Mouse (Mus musculus): Measurements from ENCODE around the gene Prpf31.

- TF ChIP-seq EP300 (IDR thresholded peaks at IDR 0.05; ENCODE audit: low read depth) (no peak), CTCF (IDR thresholded peaks at IDR 0.05; ENCODE audit: low read depth) (no peak)
Observed at GRCm38 (mm10) chr7:3643843-3644242, 14.1 kb downstream of the Prpf31 start.
